Mouse (Mus musculus): ENCODE measurements around the gene Mbd6. TPM values are rescaled to one million over a fixed set of nuclear protein-coding genes. Genes with fewer than 3 reads are reported as not detected.

Mbd6 gene
- polyA plus RNA-seq (2015; fragmentation: Illumina TruSeq; extraction: RNeasy Lipid Tissue Mini Kit (QIAGEN cat#74804); ENCODE audit: low read depth, low replicate concordance) = 25.4 TPM

DNA sequence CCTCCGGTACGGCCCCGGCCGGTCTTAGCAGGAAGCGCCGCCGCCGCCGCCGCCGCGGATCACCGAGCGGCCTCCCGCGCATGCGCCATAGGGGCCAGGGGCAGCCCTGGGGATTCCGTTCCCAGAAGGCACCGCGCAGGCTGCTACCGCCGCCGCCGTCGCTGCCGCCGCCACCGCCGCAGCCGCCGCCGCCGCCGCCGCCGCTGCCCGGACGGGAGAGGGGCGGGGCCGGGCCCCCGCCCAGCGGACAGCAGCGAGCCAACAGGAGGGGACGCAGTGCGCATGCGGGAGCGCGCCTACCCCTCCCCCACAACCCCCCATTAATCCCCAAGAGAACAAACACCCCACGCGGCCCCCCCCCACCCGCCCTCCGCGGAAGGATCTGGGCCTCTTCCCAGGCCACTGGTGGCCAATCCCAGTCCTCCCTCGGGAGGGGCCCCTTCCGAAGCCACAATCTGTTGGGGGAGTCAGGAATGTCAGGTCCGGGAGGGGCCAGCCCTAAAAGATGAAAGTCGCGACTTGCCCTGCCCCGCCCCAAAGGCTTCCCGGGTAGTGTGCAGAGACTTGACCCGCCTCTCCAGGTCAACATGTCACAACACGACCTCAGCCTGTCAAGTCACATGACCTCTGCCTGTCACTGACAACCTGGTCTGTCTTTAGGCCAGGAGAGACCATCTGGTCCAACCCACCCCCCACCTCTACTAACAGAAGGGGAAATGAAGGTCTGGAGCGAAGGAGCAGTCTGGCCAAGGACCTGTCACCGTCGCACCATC is at the start of gene Mbd6:
Gene Mbd6 (minus strand): TSS at position 219 of the 773 bp plus-strand sequence.

DNA sequence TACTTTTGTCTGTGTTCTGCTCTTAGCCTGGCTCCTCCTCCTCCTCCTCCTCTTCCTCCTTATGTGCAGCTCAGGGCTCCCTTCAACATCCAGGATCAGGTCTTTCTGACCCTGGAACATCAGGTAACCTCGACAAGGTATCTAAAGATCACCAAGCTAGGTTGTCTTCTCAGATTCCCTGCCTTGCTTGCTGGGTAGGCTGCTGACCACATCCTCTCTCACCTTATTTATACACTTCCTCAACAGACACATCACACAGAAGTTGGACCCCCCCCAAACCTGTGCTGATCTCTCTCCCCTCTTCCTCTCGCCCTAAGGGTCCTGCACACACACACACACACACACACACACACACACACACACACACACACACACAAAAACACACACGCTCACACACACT is 32.8 kb upstream of the Mbd6 start, which contains the start of gene Arhgap9:
Gene Arhgap9 (plus strand): TSS at position 344 of the 400 bp plus-strand sequence.

DNA sequence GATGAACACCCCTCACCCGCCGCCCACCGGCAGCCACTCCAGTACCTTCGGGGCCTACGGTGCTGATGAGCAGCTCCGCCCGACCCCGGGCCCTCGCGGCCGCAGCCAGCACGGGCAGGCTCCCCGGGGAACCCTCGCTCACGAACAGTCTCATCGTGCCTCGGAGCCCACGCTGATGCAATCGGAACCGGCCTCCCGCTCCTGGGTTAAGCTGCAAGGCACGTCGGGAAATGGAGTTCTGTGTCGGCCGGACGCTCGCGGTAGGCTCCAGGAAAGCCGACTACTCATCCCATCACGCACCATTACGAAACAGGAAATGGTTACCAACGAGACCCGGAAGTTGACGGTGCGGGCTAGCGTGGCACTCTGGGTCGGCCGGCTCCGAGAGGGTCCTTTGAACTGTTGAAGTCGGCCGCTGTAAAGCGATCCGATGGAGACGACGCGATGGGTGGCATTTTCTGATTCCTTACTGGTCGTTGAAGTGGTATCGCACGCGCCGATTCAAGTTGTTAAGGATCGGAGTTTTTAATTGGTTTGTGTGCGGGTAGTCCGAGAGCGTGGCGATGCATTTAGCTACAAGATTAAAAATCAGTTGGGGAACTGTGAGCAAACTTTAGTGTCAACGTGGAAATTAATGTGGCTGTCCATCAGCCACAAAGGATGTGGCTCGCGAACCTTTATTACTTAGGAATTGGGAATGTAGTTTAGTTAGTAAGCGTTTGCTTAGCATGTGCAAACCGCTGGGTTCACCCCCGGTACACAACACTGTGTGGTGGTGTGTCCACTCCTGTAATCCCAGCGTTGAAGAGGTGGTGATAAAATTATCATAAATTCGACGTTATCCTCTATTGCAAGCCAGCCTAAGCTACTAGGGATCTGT is 22.9 kb upstream of the Mbd6 start, which contains the start of gene Mars:
Gene Mars (minus strand): TSS at position 311 of the 880 bp plus-strand sequence.

DNA sequence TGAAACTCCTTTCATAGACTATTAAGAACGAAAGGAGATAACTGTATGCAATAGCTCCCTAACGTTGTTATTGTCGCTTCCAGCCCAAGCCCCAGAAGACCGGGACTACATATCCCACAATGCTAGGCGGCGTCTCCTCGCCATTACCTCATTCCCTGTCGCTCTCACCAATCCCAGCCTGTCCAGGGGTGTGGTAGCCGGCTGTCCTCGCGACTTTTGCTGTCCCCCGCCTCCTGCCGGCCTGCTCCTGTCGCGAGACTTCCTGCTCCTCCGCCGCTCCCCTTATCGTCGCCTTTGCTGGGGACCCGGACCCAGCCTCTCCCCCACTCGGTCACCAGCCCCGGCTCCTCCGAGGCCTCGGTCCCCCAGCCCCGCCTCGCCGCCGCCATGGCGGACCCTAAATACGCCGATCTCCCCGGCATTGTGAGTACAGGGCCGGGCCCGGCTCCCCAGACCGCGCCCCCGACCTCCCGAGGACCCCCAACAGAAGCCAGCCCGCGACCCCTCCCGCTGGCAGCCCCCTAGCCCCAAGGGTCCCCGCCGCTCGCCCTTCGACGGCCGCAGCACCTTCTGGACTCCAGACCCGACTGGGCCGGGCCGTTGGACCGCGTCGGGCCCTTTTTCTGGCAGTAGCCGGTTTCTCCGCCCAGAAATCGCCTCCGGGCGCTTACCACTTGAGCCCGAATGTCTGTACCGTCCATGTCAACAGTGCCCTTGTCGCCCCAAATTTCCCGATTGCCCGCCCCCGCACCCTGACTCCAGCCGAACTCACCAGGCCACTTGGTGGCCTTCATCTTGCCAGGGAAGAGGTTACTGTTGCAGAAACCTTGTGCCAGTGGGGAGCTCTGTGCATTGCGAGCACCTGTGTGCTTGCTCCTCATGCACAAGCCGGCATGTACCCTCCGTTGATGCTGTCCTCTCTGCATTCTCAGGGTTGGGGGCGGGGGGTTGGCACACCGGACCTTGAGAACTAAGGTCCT is 22.4 kb downstream of the Mbd6 start, which contains the start of gene Dctn2:
Gene Dctn2 (plus strand): TSS at position 257 of the 980 bp plus-strand sequence.

DNA sequence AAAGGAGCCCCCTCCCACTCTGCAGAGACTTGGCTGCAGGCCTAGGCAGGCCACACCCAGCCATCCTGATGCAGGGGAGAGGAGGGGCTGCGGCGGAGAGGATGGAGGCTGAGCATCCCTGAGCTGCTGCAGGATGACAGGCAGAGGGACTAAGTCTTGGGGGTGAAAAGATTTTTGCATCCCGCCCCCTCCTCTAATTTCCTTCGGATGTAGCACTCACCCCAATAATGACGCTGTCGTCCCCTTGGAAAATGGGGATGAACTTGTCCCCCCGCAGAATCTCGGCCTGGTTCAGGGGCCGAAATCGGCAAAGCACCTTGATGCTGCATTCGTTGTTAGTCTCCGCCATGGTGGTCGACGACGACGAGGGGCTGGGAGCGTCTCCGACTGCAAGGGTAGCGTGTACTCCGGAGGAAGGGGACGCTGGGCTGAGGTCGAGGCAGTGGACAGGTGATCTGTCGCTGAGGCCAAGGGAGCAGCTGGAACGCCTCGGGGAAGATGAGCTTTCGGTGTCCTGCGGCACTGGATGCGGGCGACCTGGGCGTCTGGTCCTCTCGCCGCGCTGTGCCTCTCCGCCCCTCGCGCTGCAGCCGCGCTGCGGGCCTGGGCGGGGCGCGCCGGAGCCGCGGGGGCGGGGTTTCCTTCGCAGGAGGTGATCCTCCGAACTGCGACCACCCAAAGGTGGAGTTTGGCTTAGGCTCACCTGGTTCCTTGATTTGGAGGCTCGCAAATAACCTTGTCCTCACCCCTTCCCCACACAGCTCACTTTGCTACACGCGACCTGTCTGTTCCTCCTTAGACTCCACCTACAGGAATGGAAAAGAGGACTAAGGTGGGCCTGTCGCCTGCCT is 26.0 kb downstream of the Mbd6 start, which contains the start of gene Kif5a:
Gene Kif5a (minus strand): TSS at position 801 of the 851 bp plus-strand sequence.

Other genes with a start within 250 kb of the Mbd6 start
- 12.4 TPM for gene Mettl1, start 247.6 kb downstream of the Mbd6 start, polyA plus RNA-seq (2015; fragmentation: Illumina TruSeq; extraction: RNeasy Lipid Tissue Mini Kit (QIAGEN cat#74804); ENCODE audit: low read depth, low replicate concordance)
- gene Eef1akmt3, start 247.5 kb downstream of the Mbd6 start, polyA plus RNA-seq (2015; fragmentation: Illumina TruSeq; extraction: RNeasy Lipid Tissue Mini Kit (QIAGEN cat#74804); ENCODE audit: low read depth, low replicate concordance) = not detected
- 0.46 TPM for gene Cyp27b1, start 240.8 kb downstream of the Mbd6 start, polyA plus RNA-seq (2015; fragmentation: Illumina TruSeq; extraction: RNeasy Lipid Tissue Mini Kit (QIAGEN cat#74804); ENCODE audit: low read depth, low replicate concordance)
- gene March9, start 228.8 kb downstream of the Mbd6 start, polyA plus RNA-seq (2015; fragmentation: Illumina TruSeq; extraction: RNeasy Lipid Tissue Mini Kit (QIAGEN cat#74804); ENCODE audit: low read depth, low replicate concordance) = 12.9 TPM
- 117 TPM for gene Cdk4, start 225.5 kb downstream of the Mbd6 start, polyA plus RNA-seq (2015; fragmentation: Illumina TruSeq; extraction: RNeasy Lipid Tissue Mini Kit (QIAGEN cat#74804); ENCODE audit: low read depth, low replicate concordance)
- 99.1 TPM for gene Tspan31, start 218.8 kb downstream of the Mbd6 start, polyA plus RNA-seq (2015; fragmentation: Illumina TruSeq; extraction: RNeasy Lipid Tissue Mini Kit (QIAGEN cat#74804); ENCODE audit: low read depth, low replicate concordance)
- gene Agap2, start 213.7 kb downstream of the Mbd6 start, polyA plus RNA-seq (2015; fragmentation: Illumina TruSeq; extraction: RNeasy Lipid Tissue Mini Kit (QIAGEN cat#74804); ENCODE audit: low read depth, low replicate concordance) = 315 TPM
- 108 TPM for gene Os9, start 167.9 kb downstream of the Mbd6 start, polyA plus RNA-seq (2015; fragmentation: Illumina TruSeq; extraction: RNeasy Lipid Tissue Mini Kit (QIAGEN cat#74804); ENCODE audit: low read depth, low replicate concordance)
- 103 TPM for gene B4galnt1, start 123.8 kb downstream of the Mbd6 start, polyA plus RNA-seq (2015; fragmentation: Illumina TruSeq; extraction: RNeasy Lipid Tissue Mini Kit (QIAGEN cat#74804); ENCODE audit: low read depth, low replicate concordance)
- 5.2 TPM for gene Slc26a10, start 108.4 kb downstream of the Mbd6 start, polyA plus RNA-seq (2015; fragmentation: Illumina TruSeq; extraction: RNeasy Lipid Tissue Mini Kit (QIAGEN cat#74804); ENCODE audit: low read depth, low replicate concordance)
- gene Arhgef25, start 98.9 kb downstream of the Mbd6 start, polyA plus RNA-seq (2015; fragmentation: Illumina TruSeq; extraction: RNeasy Lipid Tissue Mini Kit (QIAGEN cat#74804); ENCODE audit: low read depth, low replicate concordance) = 181 TPM
- gene Dtx3, start 93.3 kb downstream of the Mbd6 start, polyA plus RNA-seq (2015; fragmentation: Illumina TruSeq; extraction: RNeasy Lipid Tissue Mini Kit (QIAGEN cat#74804); ENCODE audit: low read depth, low replicate concordance) = 238 TPM
- 84.7 TPM for gene Pip4k2c, start 77.4 kb downstream of the Mbd6 start, polyA plus RNA-seq (2015; fragmentation: Illumina TruSeq; extraction: RNeasy Lipid Tissue Mini Kit (QIAGEN cat#74804); ENCODE audit: low read depth, low replicate concordance)
- gene Kif5a, start 25.7 kb downstream of the Mbd6 start, polyA plus RNA-seq (2015; fragmentation: Illumina TruSeq; extraction: RNeasy Lipid Tissue Mini Kit (QIAGEN cat#74804); ENCODE audit: low read depth, low replicate concordance) = 1,243 TPM
- 329 TPM for gene Dctn2, start 22.6 kb downstream of the Mbd6 start, polyA plus RNA-seq (2015; fragmentation: Illumina TruSeq; extraction: RNeasy Lipid Tissue Mini Kit (QIAGEN cat#74804); ENCODE audit: low read depth, low replicate concordance)
- gene Mars, start 22.8 kb upstream of the Mbd6 start, polyA plus RNA-seq (2015; fragmentation: Illumina TruSeq; extraction: RNeasy Lipid Tissue Mini Kit (QIAGEN cat#74804); ENCODE audit: low read depth, low replicate concordance) = 67.4 TPM
- gene Arhgap9, start 32.9 kb upstream of the Mbd6 start, polyA plus RNA-seq (2015; fragmentation: Illumina TruSeq; extraction: RNeasy Lipid Tissue Mini Kit (QIAGEN cat#74804); ENCODE audit: low read depth, low replicate concordance) = 1.1 TPM
- 1.8 TPM for gene Gli1, start 53.0 kb upstream of the Mbd6 start, polyA plus RNA-seq (2015; fragmentation: Illumina TruSeq; extraction: RNeasy Lipid Tissue Mini Kit (QIAGEN cat#74804); ENCODE audit: low read depth, low replicate concordance)
- gene Inhbe, start 65.4 kb upstream of the Mbd6 start, polyA plus RNA-seq (2015; fragmentation: Illumina TruSeq; extraction: RNeasy Lipid Tissue Mini Kit (QIAGEN cat#74804); ENCODE audit: low read depth, low replicate concordance) = 0.13 TPM
- gene Inhbc, start 81.4 kb upstream of the Mbd6 start, polyA plus RNA-seq (2015; fragmentation: Illumina TruSeq; extraction: RNeasy Lipid Tissue Mini Kit (QIAGEN cat#74804); ENCODE audit: low read depth, low replicate concordance) = not detected
- gene R3hdm2, start 91.3 kb upstream of the Mbd6 start, polyA plus RNA-seq (2015; fragmentation: Illumina TruSeq; extraction: RNeasy Lipid Tissue Mini Kit (QIAGEN cat#74804); ENCODE audit: low read depth, low replicate concordance) = 195 TPM
- 4.3 TPM for gene Stac3, start 212.7 kb upstream of the Mbd6 start, polyA plus RNA-seq (2015; fragmentation: Illumina TruSeq; extraction: RNeasy Lipid Tissue Mini Kit (QIAGEN cat#74804); ENCODE audit: low read depth, low replicate concordance)
- gene Ndufa4l2, start 225.9 kb upstream of the Mbd6 start, polyA plus RNA-seq (2015; fragmentation: Illumina TruSeq; extraction: RNeasy Lipid Tissue Mini Kit (QIAGEN cat#74804); ENCODE audit: low read depth, low replicate concordance) = 9.8 TPM
- gene Shmt2, start 233.4 kb upstream of the Mbd6 start, polyA plus RNA-seq (2015; fragmentation: Illumina TruSeq; extraction: RNeasy Lipid Tissue Mini Kit (QIAGEN cat#74804); ENCODE audit: low read depth, low replicate concordance) = 26.1 TPM
- gene Nxph4, start 245.5 kb upstream of the Mbd6 start, polyA plus RNA-seq (2015; fragmentation: Illumina TruSeq; extraction: RNeasy Lipid Tissue Mini Kit (QIAGEN cat#74804); ENCODE audit: low read depth, low replicate concordance) = 6.8 TPM